Mouse (Mus musculus): Measurements from ENCODE around the gene Muc4. TPM values are rescaled to one million over a fixed set of nuclear protein-coding genes. Genes with fewer than 3 reads are reported as not detected.

Gene Muc4
- polyA plus RNA-seq (2015; fragmentation: Nextera tagmentation; extraction: Ambion mirVana) = not detected in 2 replicates

DNA sequence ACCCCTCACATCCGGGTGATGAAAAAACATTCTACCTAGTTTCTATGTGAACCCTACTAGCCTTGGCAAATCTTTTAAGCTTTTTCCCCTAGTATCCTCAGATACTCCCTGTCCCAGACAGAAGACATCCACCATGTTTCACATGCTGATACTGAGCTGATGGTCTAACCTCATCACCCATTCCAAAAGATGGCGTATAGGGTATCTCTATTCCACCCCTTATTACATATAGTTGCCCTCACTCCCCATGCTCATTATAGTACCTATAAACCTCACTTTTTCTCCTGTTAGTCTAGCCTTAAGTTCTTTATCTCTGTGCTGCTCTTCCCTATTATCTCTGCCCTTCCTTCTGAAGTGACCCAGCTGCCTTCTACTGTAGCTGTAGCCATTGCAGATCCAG is at the start of gene Muc4:
Gene Muc4 (plus strand): TSS at position 301 of the 400 bp plus-strand sequence.
- Histone ChIP-seq H3K27ac (no peak within 1 kb of the TSS), H3K9me3 (peaks cover 3% of the 10 kb centered on the region; the same call in 1 of the 2 replicates), H3K27me3 (no peaks in the 10 kb centered on the region), H3K9ac (no peak within 1 kb of the TSS), H3K36me3 (no peaks in the 10 kb centered on the region), H3K4me3 (no peak within 1 kb of the TSS), H3K4me1 (no peaks in the 10 kb centered on the region), H3K4me2 (no peak within 1 kb of the TSS)
- ATAC-seq (ENCODE audit: insufficient number of reproducible peaks, low FRiP score, low TSS enrichment, low read depth) = no peak
- WGBS = 90% methylated on average over 2 of the region's 2 CpGs

DNA sequence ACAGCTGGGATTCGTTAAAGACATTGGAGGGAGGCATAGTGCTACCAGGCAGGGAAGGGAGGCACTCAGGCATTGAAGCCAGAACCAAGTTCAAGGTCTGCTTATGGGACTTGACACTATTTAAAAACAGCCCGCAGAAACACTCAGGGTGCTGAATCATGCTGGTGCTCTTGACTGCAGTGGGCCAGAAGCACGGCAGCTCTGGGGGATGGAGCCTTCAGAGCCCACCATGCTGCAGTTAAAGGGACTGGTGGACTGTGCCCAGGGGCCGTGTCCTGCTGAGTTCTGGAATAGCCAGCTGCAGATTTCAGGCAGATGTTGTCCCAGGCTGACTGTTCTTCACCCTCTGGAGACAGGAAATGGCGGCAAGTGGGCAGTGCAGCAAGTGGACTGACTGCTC is 49.7 kb upstream of the Muc4 start:
- no peak overlapping the region; the same call in 1 of the 2 replicates for H3K9ac ChIP-seq
- H3K4me3 ChIP-seq = no peak overlapping the region
- peaks cover 19% of the 10 kb centered on the region for H3K36me3 ChIP-seq
- H3K27me3 ChIP-seq = no peaks in the 10 kb centered on the region
- no peaks in the 10 kb centered on the region for H3K9me3 ChIP-seq
- no peak for ATAC-seq (ENCODE audit: insufficient number of reproducible peaks, low FRiP score, low TSS enrichment, low read depth)
- H3K4me1 ChIP-seq = no peaks in the 10 kb centered on the region
- H3K4me2 ChIP-seq = no peak overlapping the region
- no peak overlapping the region for H3K27ac ChIP-seq
- WGBS = 38% methylated on average over 5 of the region's 5 CpGs

DNA sequence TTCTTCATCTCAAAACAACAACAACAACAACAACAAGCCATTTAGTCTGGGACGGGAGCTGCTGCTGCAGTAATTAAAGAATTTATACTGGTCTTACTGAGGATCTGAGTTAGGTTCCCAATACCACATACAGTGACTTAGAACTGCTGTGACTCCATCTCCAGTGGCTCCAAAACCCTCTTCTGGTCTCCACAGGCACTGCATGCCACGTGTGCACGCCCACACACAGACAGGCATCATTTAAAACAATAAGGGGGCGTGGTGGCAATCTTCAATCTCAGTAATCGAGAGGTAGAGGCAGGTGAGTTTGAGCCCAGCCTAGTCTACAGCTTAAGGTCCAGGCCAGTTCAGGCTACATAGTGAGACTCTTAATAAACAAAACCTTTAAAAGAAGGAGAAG is 48.5 kb upstream of the Muc4 start:
- Histone ChIP-seq H3K27me3 (no peaks in the 10 kb centered on the region), H3K4me3 (no peak overlapping the region), H3K9ac (no peak overlapping the region), H3K4me1 (no peaks in the 10 kb centered on the region), H3K27ac (no peak overlapping the region), H3K36me3 (peaks cover 12% of the 10 kb centered on the region), H3K9me3 (no peaks in the 10 kb centered on the region), H3K4me2 (no peak overlapping the region)
- no peak for ATAC-seq (ENCODE audit: insufficient number of reproducible peaks, low FRiP score, low TSS enrichment, low read depth)
- WGBS = 83% methylated on average over 5 of the region's 5 CpGs

DNA sequence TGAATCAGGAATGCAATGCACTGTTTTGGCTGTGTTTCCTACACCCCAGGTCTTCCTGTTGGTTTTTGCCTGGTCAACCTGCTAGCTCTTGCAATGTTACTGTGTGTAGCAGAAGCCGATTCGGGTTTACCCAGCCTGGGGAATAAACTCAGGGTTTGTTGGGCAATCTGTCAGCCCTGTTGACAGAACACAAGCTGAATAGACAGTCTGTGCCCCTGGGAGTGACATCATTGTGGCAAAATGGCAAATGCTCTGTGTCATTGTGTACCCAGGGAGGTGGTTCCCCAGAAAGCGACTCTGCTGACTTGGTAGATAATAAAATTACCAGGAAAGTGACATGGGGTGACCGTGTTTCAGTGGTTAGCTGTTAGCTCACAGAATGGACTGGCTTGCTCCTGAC is 46.9 kb upstream of the Muc4 start:
- no peak for ATAC-seq (ENCODE audit: insufficient number of reproducible peaks, low FRiP score, low TSS enrichment, low read depth)
- 56% methylated on average over 4 of the region's 4 CpGs for WGBS
- Histone ChIP-seq H3K4me2 (no peak overlapping the region), H3K27ac (no peak overlapping the region), H3K9me3 (no peaks in the 10 kb centered on the region), H3K9ac (no peak overlapping the region), H3K4me3 (no peak overlapping the region), H3K27me3 (no peaks in the 10 kb centered on the region), H3K36me3 (no peaks in the 10 kb centered on the region), H3K4me1 (no peaks in the 10 kb centered on the region)

DNA sequence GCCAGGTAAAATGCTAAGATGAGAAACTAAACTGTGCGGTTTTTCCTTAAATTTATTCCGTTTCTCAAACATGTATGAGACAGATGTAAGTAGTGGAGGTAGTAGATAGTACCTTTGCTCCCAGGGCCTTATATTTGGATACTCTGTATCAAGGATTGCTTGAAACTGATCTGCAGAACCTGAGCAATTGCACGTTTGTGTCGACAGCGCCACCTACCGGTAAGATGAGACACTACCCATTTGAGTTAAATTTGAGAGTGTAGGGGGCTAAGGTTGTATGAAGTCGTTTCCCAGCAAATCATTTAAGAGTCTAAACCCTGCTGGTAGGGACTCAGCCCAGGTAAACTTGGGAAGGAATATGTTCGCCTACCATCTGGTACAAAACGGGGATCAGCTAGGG is 46.2 kb upstream of the Muc4 start:
- no peak overlapping the region for H3K9ac ChIP-seq
- no peaks in the 10 kb centered on the region for H3K36me3 ChIP-seq
- H3K4me2 ChIP-seq = no peak overlapping the region
- no peak overlapping the region for H3K4me3 ChIP-seq
- H3K27me3 ChIP-seq = no peaks in the 10 kb centered on the region
- 7% methylated on average over 9 of the region's 9 CpGs for WGBS
- H3K9me3 ChIP-seq = no peaks in the 10 kb centered on the region
- ATAC-seq (ENCODE audit: insufficient number of reproducible peaks, low FRiP score, low TSS enrichment, low read depth) = no peak
- H3K4me1 ChIP-seq = no peaks in the 10 kb centered on the region
- H3K27ac ChIP-seq = no peak overlapping the region

DNA sequence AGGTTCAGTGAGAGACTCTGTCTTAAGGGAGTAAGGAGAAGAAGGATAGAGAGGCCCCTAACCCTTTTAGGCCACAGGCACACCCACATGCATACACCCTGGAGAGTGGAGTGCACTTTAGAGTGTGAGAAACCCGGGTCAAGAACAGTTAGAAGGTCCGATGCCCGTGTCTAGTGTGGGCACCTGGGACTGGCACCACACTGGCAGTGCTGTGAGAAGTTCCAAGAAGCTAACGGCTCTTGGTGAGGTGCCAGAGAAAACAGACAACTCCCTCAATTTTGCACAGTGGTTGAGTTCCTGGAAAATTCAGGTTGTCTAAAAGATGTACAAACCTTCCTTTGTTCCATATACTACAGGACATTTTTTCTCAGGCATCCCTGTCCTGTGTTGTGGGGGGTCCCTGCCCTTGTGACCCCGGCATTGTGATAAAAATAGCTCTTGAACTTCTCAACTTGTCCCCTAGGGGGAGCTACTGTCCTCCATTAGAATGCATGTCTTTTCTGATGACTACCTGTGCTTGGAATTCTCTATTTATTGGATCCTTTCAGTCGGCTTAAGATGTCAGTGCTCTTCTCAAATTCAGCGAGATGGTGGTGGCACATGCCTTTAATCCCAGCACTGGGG is 38.7 kb upstream of the Muc4 start:
- no peak overlapping the region for H3K9ac ChIP-seq
- WGBS = 31% methylated on average over 7 of the region's 7 CpGs
- H3K27me3 ChIP-seq = no peaks in the 10 kb centered on the region
- no peaks in the 10 kb centered on the region for H3K36me3 ChIP-seq
- H3K4me1 ChIP-seq = 0 out of 2 replicates have a peak, but pooled peaks cover 5% of the 10 kb centered on the region
- no peak overlapping the region for H3K4me3 ChIP-seq
- no peak overlapping the region for H3K27ac ChIP-seq
- H3K9me3 ChIP-seq = no peaks in the 10 kb centered on the region
- H3K4me2 ChIP-seq = no peak overlapping the region
- no peak for ATAC-seq (ENCODE audit: insufficient number of reproducible peaks, low FRiP score, low TSS enrichment, low read depth)

DNA sequence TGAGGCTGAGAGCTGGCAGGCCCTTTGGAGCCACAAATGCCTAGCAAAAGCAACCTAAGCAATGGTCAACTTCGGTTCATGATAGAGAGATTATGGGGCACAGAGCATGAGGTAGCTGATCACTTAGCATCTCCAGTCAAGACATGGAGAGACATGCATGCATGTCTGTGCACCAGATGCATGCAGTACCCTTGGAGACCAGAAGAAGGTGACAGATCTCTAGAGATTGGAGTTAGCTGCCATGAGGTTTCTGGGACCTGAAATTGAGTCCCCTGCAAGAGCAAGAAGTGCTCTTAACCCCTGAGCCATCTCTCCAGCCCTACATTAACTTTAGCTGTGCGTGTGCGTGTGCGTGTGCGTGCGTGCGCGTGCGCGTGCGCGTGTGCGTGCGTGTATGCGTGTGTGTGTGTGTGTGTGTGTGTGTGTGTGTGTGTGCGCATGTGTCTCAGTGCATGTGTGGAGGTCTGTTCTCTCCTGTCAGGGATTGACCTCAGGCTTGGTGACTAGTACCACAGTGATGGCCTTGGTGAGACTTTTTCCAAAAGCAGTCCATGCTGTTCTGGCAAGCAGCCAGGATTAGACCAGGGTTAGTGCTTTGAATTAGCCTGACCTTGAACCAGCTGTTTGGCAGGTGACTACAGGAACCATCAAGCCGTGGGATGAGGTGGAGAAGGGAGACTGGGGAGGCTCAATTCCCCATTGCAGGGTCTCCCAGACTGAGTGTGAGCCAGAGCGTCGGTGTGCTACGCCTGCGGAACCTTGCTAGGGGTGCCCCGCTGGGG is 37.8 kb upstream of the Muc4 start:
- Histone ChIP-seq H3K4me3 (no peak overlapping the region), H3K9ac (no peak overlapping the region), H3K36me3 (no peaks in the 10 kb centered on the region), H3K4me1 (0 out of 2 replicates have a peak, but pooled peaks cover 5% of the 10 kb centered on the region), H3K27me3 (no peaks in the 10 kb centered on the region), H3K4me2 (no peak overlapping the region), H3K9me3 (no peaks in the 10 kb centered on the region), H3K27ac (no peak overlapping the region)
- WGBS = 88% methylated on average over 22 of the region's 22 CpGs
- no peak for ATAC-seq (ENCODE audit: insufficient number of reproducible peaks, low FRiP score, low TSS enrichment, low read depth)

DNA sequence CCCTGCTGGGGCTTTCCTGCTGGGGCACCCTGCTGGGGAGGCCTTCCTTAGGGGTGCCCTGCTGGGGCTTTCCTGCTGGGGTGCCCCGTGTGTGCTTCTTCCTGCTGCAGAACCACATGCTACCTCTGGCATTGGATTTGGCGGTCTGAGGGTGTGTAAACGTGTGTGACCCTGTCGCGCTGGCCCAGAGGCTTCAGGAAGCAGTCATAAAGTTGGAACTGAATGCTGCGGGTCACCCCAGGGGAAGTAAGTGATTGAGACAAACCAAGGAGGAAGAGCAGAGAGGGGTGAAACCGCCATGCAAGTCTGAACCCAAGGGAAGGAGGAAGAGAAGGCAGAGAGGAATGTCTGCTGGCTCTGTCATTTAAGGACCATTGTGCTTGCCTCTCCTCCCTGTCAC is 37.1 kb upstream of the Muc4 start:
- no peak for ATAC-seq (ENCODE audit: insufficient number of reproducible peaks, low FRiP score, low TSS enrichment, low read depth)
- H3K4me2 ChIP-seq = no peak overlapping the region

DNA sequence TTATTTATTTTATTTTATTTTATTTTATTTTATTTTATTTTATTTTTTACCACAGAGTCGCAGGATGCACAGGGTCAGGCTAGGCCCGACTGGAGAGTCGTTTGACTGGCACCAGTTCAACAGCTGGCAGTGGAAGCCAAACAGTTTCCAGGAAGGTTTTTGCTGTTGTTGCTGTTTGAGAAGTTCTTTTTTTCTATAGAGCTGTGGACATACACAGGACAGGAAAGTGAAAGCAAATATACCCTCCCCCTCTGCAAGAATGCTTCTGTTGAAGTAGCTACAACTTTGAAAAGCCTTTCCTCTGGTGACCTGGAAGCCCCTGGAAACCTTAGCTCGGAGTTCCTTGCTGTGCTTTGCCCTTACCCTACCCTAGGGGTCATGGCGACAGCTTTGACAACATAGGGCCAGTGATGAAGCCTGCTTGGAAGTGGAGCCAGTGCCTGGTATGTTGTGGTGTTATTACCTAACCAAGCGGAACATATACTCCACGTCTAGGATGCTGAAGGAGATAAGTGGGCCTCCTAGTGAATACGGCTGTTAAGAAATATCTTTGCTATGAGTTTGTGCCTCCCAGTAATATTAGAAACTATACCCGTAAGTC is 32.3 kb upstream of the Muc4 start:
- Histone ChIP-seq H3K27ac (no peak overlapping the region), H3K4me2 (no peak overlapping the region), H3K4me1 (0 out of 2 replicates have a peak, but pooled peaks cover 5% of the 10 kb centered on the region), H3K9me3 (no peaks in the 10 kb centered on the region), H3K36me3 (no peaks in the 10 kb centered on the region), H3K9ac (no peak overlapping the region), H3K4me3 (no peak overlapping the region), H3K27me3 (0 out of 2 replicates have a peak, but pooled peaks cover 6% of the 10 kb centered on the region)
- ATAC-seq (ENCODE audit: insufficient number of reproducible peaks, low FRiP score, low TSS enrichment, low read depth) = no peak
- 76% methylated on average over 9 of the region's 9 CpGs for WGBS

More for the DNA sequence above, 37.1 kb upstream of the Muc4 start:
- Histone ChIP-seq H3K4me1 (0 out of 2 replicates have a peak, but pooled peaks cover 5% of the 10 kb centered on the region), H3K27me3 (no peaks in the 10 kb centered on the region), H3K9me3 (no peaks in the 10 kb centered on the region), H3K4me3 (no peak overlapping the region), H3K9ac (no peak overlapping the region), H3K27ac (no peak overlapping the region), H3K36me3 (no peaks in the 10 kb centered on the region)
- WGBS = 39% methylated on average over 7 of the region's 7 CpGs

DNA sequence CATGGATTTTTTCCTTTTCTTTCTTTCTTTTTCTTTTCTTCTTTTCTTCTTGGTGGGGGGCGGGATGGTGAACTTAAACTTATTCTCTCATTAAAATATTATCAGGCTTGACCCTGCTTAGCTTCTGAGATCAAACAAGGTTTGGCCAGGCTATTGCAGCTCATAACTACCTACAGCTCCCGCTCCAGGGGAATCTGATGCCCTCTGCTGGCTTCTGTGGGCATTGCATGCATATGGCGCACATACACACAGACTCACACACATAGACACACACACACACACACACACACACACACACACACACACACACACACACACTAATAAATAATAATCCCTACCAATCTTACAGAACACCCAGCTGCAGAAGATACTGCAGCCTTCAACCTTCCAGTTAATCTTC is 30.1 kb upstream of the Muc4 start:
- H3K4me2 ChIP-seq = no peak overlapping the region
- ATAC-seq (ENCODE audit: insufficient number of reproducible peaks, low FRiP score, low TSS enrichment, low read depth) = no peak
- 0 out of 2 replicates have a peak, but pooled peaks cover 5% of the 10 kb centered on the region for H3K4me1 ChIP-seq
- H3K27me3 ChIP-seq = 0 out of 2 replicates have a peak, but pooled peaks cover 6% of the 10 kb centered on the region
- H3K9me3 ChIP-seq = no peaks in the 10 kb centered on the region
- no peak overlapping the region for H3K27ac ChIP-seq
- H3K9ac ChIP-seq = no peak overlapping the region
- no peak overlapping the region for H3K4me3 ChIP-seq
- H3K36me3 ChIP-seq = no peaks in the 10 kb centered on the region
- WGBS = 94% methylated on average over 3 of the region's 3 CpGs

DNA sequence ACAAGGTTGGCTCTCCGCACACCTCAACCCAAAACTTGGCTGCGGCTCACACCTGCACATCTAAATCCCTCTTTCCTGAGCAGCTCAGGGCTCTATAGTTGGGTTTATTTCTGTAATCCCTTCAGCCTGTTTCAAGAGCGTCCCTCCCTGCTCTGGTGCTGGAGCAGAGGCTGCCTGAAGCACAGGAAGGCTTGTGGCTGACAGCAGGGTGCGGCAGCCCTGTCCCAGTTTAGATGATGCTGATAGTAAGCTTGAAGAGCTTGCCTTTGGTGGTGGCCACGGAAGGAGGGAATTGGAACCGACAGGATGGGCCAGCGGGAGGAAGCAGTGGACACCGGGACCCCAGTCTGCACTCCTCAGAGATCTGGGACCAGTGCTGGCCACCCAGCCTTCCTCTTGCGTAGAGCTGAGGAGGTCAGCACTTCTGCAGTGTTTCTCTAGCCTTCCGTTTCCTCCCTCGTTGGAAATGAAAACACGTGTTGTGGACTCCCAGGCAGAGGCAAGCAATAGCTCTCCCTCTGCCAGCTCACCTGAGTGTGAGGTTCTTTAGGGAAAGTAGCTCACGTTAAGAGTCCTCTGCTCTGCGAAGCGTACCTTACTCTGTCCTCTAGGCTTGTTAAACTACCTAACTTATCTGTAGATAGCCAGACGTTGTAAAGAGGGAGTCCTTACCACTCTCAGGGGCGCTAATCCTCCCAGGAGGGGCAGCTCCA is 28.4 kb upstream of the Muc4 start:
- H3K36me3 ChIP-seq = no peaks in the 10 kb centered on the region
- no peak for ATAC-seq (ENCODE audit: insufficient number of reproducible peaks, low FRiP score, low TSS enrichment, low read depth)
- 51% methylated on average over 17 of the region's 17 CpGs for WGBS
- H3K9me3 ChIP-seq = no peaks in the 10 kb centered on the region
- no peak overlapping the region for H3K4me3 ChIP-seq
- H3K9ac ChIP-seq = no peak overlapping the region
- H3K27ac ChIP-seq = no peak overlapping the region
- H3K4me1 ChIP-seq = peaks cover 11% of the 10 kb centered on the region; the same call in 1 of the 2 replicates
- H3K27me3 ChIP-seq = 0 out of 2 replicates have a peak, but pooled peaks cover 6% of the 10 kb centered on the region
- no peak overlapping the region for H3K4me2 ChIP-seq

All from limb, embryonic 15.5 days (tissue).